Mouse (Mus musculus): ENCODE measurements around the gene Orm1.

Gene Orm1

GRCm38 (mm10) chr4:63344295-63344694, at the start of gene Orm1:
TSS of gene Orm1 (plus strand) at chr4:63344560.
- DNase-seq (ENCODE audit: low spot score in 2 of 2): no peak

DNA sequence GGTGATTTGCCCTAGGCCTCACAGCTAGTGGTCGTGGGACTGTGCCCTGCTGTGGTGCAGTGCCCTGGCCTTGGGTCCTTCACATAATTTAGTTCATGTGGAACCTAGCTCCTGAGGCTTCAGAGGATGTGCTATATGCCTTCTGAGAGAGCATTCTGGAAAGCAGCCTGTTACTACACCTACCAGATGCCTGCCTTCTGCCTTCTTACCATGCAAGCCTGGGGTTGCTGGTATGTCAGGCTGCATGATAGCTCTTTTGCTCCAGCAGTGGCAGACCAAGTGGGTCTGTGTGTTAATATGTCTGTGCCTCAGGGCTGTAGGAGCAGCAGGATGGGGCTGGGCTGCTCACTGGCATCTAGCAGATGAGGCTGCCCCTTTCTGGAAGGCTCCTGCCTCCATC, 48.7 kb upstream of the Orm1 start:
- no peak for DNase-seq (ENCODE audit: low spot score in 2 of 2)

DNA sequence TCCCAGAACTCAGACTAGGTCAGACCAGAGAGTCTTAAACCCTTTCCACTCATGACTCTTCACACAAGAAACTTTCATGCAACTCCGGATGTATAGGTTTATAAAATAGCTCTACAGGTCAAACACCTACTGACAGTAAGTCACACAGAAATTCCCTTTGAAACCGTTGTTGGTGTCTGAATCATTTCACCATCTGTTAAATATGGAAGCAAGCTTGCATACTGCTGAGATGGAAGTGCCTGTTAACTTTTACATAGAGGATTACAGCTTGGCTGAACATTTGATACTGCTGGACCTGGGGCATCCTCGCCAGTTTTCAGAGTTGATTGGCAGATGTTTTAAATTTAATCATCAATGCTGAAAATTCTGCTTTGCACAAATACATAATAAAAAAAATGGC, 48.1 kb upstream of the Orm1 start:
- DNase-seq (ENCODE audit: low spot score in 2 of 2): no peak

- DNase-seq (ENCODE audit: low spot score in 2 of 2): no peak
These were observed 47.5 kb upstream of the Orm1 start for GRCm38 (mm10) chr4:63296876-63297275.

DNA sequence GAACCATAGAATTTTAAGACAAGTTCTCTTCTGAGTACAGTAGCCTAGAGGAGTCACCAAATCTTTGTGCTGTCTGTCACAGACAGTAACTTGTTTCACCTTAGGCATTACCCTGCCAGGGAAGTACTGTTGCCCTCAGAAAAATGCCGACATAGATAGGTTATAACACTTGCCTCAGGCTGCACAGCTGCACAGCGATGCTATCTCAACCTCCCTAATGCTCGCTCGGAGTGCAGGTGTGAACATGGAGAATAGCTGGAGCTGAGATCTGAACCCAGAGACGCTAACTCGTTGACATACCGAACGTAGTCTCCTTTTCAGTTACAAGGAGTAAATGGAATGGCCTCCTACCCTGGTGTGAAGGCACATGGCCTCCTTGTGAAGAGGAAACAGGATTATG, 46.2 kb upstream of the Orm1 start:
- no peak for DNase-seq (ENCODE audit: low spot score in 2 of 2)

DNA sequence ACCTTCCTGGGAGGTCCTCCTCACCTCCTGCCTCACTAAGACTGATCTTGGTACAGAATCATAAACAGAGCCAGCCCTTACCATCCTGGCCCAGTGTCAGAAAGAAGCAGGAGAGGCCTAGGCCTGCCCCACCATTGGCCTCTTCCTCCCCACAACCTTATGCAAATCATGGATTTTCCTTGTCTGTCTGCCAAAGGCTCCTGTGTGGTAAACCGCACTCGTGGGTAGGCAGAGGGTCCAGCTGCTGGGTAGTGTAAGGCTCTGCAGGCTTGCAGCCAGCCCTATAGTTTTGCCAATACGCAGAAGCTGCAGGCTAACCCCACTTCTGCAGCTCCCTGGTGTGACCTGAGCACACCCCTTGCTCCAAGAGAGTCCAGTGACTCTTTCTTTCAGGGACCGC, 41.7 kb upstream of the Orm1 start:
- no peak for DNase-seq (ENCODE audit: low spot score in 2 of 2)

DNA sequence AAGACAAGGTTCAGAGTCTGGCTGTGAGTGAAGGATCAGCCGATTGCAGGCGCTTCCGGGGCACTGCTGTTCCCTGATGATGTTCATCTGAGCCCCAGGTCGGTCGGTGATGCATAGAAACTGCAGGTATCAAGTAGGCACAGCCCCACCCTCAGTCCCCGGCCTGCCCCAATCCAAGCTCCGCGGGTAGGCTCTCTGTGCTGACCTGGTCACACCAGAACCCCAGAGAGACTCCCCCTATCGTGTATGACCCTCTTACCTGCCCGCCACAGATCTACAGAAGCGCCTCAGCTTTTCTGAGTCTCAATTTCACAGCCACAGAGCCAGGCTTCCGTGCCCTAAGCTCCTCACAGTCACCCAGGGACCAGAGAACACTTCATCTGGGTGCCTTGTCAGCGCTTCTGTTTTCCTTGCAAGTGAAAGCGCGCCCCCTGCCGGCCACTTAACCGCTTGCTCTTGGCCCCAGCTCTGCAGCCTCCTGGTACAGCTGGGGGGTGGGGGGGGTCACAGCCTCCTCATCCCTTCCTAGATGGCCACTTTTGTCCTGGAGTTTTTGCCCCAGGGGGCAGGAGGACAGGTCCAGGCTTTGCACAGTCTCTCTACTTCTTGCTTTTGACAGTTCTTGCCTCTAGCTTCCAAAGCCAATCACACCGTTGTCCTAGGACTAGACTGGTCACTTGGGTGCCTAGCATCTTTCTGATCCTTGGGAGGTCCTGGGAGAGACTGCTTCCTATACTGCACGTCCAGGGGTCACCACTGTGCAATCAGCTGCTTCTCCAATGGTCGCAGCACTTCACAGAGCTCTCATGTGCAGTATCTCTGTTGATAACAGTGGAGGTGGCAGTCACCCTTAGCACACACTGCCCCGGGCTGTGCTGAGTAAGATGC, 36.9 kb upstream of the Orm1 start:
- DNase-seq (ENCODE audit: low spot score in 2 of 2): peak; percentile 86 to 90

DNA sequence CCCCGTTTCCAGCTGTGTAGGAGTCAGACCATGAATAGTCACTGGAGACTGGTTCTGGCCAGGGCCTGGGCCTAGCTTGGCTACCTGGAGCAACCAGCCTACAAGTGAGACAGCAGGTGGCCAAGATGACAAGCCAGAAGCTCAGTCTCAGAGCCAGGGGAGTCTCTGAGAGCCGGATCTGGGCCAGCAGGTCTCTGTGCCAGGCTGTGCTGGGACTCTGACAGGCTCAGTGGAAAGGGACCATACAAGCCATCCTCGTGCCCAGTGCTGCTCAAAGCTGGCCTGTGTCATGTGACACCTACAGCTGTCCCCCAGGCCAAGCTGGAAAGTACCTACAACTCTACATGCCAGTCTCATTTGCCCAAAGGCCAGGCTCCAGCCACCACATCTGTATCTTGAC, 36.0 kb upstream of the Orm1 start:
- DNase-seq (ENCODE audit: low spot score in 2 of 2): no peak

GRCm38 (mm10) chr4:63310247-63310855, 34.0 kb upstream of the Orm1 start:
- DNase-seq (ENCODE audit: low spot score in 2 of 2): no peak

DNA sequence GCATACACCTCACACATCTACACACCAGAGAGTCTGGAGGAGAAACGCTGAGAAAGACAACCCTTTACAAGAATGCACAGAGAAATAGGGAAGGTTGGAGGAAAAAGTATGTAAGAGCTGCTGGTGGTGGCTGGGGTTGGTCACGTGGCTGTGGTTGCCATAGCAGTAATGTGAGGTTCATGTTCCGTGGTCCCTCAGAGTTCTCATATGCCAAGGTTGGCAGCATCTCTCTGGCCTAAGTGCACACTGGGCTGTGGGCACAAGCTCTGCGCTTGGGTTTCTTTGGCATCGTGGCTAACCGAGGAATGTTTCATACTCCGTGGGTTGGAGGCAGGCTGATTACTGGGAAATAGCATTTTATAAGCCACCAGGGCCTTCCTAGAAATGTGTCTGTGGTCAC, 32.9 kb upstream of the Orm1 start:
- no peak for DNase-seq (ENCODE audit: low spot score in 2 of 2)

- no peak for DNase-seq (ENCODE audit: low spot score in 2 of 2)
These were observed 30.3 kb upstream of the Orm1 start for GRCm38 (mm10) chr4:63314063-63314462.

GRCm38 (mm10) chr4:63316076-63316746, 28.1 kb upstream of the Orm1 start:
- DNase-seq (ENCODE audit: low spot score in 2 of 2): no peak

- peak; percentile 54 for DNase-seq (ENCODE audit: low spot score in 2 of 2)
These were observed 24.8 kb upstream of the Orm1 start for GRCm38 (mm10) chr4:63319566-63319965.

DNA sequence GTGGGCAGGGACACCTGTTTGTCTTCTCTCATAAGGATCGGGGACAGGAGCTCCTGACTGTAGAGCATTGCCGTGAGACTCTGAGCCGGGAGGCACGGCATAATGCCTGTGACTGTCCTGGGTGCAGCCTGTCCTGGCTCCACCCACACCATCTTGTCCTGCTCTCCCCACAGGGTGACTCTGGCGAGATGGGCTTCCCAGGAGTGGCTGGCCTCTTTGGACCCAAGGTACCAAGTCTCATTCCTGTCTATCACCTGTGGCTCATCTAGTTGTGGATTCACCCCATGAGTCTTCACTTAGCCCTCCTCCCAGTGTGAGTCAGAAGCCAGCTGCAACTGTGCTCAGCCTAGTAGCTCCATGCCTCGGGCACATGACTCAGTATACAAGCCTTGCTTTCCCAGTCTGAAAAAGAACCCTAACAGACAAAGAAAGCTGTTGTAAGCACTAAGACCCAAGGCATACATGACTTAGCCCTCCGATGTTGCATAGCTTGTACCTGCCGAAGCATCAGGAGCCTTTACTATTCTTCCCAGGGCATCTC, 21.0 kb upstream of the Orm1 start:
- no peak for DNase-seq (ENCODE audit: low spot score in 2 of 2)

- DNase-seq (ENCODE audit: low spot score in 2 of 2): no peak
These were observed 11.0 kb upstream of the Orm1 start for GRCm38 (mm10) chr4:63333403-63333802.

- DNase-seq (ENCODE audit: low spot score in 2 of 2): no peak
These were observed 5.8 kb upstream of the Orm1 start for GRCm38 (mm10) chr4:63338414-63339076.

DNA sequence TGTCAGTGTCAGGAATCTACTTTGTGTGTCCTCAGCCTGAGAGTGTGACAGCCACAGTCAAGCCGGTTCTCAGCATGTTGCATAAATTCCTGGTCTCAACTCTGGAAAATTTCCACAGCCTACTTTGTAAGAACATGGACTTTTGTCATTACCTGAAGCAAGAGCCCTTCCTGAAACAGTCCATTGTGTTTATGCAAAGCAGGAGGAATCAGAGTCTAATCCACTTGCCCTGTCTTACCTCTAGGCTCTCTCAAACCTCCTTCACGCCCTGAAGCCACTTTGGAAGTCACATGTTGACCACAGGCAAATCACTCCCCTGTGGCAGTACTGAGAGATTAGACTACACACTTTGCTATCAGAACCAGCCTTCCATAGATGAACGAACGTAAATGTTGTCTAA, 1.9 kb upstream of the Orm1 start:
- DNase-seq (ENCODE audit: low spot score in 2 of 2): no peak

- no peak for DNase-seq (ENCODE audit: low spot score in 2 of 2)
These were observed 752 bp upstream of the Orm1 start for GRCm38 (mm10) chr4:63343608-63344007.

GRCm38 (mm10) chr4:63345261-63345660, 901 bp downstream of the Orm1 start:
- no peak for DNase-seq (ENCODE audit: low spot score in 2 of 2)

DNA sequence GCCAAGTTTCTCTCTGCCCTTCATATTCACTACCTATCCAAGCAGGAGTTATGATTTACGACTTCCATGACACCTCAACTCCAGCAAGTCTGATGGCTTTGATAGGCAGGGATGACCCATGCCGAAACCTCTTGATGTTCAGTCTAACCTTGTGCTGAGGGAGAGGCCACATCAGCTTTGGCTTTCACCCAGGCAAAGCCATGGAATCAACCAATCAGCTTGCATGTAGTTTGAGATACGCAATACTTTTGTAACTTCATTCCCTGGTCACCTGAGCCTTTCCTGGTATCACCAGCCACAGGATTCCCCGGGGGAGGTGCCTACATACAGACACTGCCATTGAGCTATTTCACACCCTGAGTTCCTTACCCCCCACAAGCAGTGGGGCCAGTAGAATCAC, 2.3 kb downstream of the Orm1 start:
- no peak for DNase-seq (ENCODE audit: low spot score in 2 of 2)

GRCm38 (mm10) chr4:63348524-63348923, 4.2 kb downstream of the Orm1 start:
- no peak for DNase-seq (ENCODE audit: low spot score in 2 of 2)
